Mouse (Mus musculus): Measurements from ENCODE around the gene Casp8ap2.

DNA sequence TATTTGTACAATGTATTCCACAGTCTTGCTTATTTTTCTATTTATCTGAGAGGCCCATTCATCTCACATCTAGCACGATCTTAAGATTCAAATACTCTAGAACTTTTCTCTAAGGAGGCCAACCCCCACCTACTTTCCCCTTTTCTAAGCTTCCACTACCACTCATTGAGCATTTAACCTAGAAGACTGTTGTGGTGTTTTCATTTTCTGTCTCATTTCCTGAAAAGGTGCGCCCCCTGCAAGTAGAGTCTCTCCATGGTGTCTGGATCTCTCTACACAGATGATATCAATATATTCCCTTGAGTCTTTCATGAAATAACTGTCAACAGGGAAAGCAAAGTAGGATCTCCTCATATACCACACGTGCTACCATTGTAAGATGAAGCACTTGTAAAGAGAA is 12.6 kb upstream of the Casp8ap2 start, which contains the start of gene Gja10:
- no peak for TF ChIP-seq POLR2A (IDR thresholded peaks at IDR 0.05; ENCODE audit: insufficient read depth, low read depth, low read length)
- TF ChIP-seq EP300 (IDR thresholded peaks at IDR 0.05; ENCODE audit: insufficient read depth, low read depth, low read length) = no peak
- no peak for TF ChIP-seq CTCF (IDR thresholded peaks at IDR 0.05)
